Mouse (Mus musculus) fibroblast of lung, adult 2 months (primary cell): ENCODE results near the gene Prim1.
A peak's percentile ranks its signal among the peaks of the same experiment; 100 is the strongest.

Experiments used
- DNase-seq: peaks from one replicate; pipeline ENCODE4 v3.0.0-alpha.2; 2011; ENCODE audit warnings: low read depth

The Prim1 gene

GRCm38 (mm10) chr10:128015068-128015934, at the start of gene Prim1:
Gene Prim1 (plus strand): TSS chr10:128015168.
- no peak for DNase-seq

DNA sequence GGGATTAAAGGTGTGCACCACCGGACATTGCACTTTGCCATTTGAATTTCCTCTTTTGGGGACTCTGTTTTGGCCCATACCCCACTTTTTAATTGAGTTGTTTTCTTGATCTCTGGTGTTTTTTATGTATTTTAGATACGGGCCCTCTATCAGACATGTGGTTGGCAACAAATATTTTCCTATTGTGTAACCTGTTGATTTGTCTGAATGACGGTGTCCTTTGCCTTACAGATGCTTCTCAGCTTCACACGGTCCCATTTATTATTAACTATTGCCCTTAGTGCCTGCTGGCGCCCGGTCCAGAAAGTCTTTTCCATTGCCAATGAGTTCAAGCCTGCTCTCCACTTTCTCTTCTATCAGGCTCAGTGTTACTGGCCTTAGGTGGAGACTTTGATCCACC, 48.5 kb upstream of the Prim1 start:
- no peak for DNase-seq

GRCm38 (mm10) chr10:127969820-127970219, 45.1 kb upstream of the Prim1 start:
- DNase-seq, result no peak

GRCm38 (mm10) chr10:127970359-127970831, 44.6 kb upstream of the Prim1 start:
- DNase-seq, result peak; percentile 21

GRCm38 (mm10) chr10:127971135-127971534, 43.8 kb upstream of the Prim1 start:
- DNase-seq, result no peak

GRCm38 (mm10) chr10:127974062-127974461, 40.9 kb upstream of the Prim1 start:
- no peak for DNase-seq

GRCm38 (mm10) chr10:127975503-127975902, 39.5 kb upstream of the Prim1 start:
- no peak for DNase-seq

DNA sequence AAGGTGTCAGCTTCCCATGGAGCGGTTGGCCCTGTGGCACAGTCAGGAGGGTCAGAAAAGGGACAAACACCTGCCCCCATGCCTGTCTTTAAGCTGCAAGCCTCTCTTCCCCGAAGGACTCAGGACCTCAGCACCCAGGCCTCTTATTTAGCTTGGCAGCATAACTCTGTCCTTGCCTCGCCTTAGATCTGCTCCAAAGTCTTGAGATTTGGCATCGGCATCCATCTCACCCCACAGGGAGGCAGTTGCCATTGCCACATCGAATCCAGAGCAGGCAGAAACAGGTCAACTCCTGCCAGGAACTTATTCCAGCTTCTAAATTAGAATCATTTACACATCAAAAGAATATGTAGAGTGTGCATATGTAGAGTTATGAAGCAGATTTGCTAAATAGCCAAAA, 30.3 kb upstream of the Prim1 start:
- no peak for DNase-seq

GRCm38 (mm10) chr10:127985601-127986000, 29.4 kb upstream of the Prim1 start:
- no peak for DNase-seq

DNA sequence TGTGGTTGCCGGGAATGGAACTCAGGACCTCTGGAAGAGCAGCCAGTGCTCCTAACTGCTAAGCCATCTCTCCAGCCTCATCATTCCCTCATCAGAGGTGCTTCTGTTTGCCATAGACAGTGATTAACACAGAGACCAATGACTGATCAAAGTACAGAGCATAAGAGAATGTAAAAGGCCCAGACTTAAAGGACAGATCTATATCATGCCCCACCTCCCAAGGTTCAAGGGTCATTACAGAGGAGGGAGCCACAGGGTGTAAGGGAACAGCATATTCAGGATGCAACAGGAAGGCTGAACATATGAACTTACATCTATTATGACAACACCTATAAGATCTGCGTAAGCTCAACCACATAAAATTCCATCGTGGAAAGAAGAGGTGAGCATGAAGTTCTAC, 18.3 kb upstream of the Prim1 start:
- no peak for DNase-seq

- no peak for DNase-seq
Measured at GRCm38 (mm10) chr10:127998260-127998659, 16.7 kb upstream of the Prim1 start.

DNA sequence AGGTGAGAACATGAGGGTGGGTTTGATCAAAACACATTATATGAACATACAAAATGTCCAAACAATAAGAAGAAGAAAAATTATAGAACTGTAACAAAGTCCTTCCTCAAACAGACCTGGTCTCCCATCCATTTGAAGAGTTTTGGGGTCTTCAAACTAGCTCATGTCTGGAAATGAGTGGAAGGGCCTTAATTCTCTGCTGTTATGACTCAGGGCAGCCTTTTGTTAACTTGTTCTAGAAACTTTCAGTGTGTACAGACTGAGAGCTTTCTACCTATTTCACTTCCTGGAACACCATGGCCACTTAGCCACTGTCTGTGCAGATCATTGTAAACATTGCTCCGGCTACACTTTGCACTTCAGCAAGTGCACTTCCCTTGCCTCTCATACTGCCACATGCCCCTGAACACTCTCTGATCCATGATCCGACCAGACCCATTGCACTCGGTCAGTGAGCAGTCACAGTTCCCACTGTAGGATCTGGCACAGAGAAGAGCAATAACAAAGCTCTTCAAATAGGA, 11.6 kb upstream of the Prim1 start:
- no peak for DNase-seq

DNA sequence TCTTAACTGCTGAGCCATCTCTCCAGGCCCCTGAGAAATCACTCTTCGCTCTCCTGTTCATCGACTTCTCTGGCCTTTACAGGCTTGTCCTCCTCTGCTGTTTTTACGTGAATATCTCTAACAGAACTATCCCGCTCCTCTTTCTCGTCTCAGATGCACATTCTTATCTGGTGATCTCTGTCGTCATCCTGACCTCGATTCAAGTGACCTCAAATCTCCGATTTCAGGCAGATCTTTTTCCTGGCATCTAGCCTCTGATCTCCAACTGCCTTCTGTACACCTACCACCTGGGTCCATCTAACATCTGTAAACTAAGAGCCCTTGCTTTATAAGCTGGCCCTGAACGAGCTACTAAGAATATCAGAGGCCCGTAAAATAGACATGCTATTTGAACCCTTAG, 10.1 kb upstream of the Prim1 start:
- DNase-seq, result no peak

- no peak for DNase-seq
Measured at GRCm38 (mm10) chr10:128005479-128005878, 9.5 kb upstream of the Prim1 start.

DNA sequence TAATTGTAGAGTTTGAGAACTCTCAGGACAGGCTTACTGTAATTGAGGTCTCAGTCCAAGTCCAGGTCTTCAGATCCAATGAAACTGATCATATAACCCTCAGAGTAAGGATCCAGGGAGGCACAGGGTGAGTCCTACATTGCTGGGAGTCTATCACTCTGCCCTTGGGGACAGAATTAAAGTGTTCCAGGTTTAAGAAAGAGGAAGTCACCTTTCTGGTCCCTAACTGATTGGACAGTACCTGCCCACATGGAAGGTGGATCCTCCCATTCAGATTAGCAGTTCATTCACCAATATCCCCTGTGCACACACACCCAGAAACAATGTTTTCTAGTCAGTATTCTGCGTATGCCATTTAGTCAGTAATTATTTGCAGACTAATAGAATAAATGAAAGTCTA, 7.5 kb upstream of the Prim1 start, which contains the start of gene Hsd17b6:
Gene Hsd17b6, minus strand, starts transcription at position 166 of the 400 bp plus-strand sequence.
- no peak for DNase-seq

DNA sequence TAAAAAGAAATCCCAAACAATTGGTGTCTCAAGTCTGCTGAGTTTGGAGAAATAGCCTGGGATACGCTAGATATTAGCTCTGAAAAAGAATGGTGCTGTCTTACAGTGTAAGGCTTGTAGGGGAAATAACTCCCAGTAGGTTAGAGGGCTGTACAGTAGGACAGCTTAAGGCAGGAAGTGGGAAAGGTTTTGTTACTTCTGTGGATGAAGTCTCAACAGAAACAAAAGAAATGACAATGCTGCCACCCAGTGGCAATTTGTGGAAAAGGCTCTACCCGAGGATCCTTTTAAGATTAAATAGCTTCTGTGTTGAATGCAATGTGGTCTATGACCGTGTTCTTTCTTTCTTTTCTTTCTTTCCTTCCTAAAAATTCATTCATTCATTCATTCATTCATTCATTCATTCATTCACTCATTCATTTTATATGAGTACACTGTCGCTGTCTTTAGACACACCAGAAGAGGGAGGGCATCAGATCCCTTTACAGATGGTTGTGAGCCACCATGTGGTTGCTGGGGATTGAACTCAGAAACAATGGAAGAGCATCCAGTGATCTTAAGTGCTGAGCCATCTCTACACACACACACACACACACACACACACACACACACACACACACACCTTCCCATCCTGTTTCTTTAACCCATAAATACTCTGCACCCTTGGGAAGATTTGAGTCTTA, 6.6 kb upstream of the Prim1 start:
- DNase-seq, result peak; percentile 63

GRCm38 (mm10) chr10:128009735-128010134, 5.2 kb upstream of the Prim1 start:
- DNase-seq, result no peak

- DNase-seq, result no peak
Measured at GRCm38 (mm10) chr10:128022196-128022595, 7.2 kb downstream of the Prim1 start.

DNA sequence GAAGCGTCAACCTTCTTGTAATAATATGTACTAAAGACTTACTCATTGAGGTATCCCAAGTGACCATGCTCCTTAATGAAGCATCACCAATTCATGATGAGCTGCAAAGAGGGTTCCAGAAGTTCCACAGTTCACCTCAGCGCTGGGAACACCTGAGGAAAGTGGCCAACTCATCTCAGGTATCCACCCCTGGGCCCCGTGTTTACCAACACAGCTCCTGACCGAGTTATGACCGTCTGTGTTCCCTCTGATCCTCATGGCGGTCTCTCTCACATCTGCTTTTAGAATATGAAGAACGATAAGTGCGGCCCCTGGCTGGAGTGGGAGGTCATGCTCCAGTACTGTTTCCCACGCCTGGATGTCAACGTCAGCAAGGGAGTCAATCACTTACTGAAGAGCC, 8.5 kb downstream of the Prim1 start:
- DNase-seq, result no peak

DNA sequence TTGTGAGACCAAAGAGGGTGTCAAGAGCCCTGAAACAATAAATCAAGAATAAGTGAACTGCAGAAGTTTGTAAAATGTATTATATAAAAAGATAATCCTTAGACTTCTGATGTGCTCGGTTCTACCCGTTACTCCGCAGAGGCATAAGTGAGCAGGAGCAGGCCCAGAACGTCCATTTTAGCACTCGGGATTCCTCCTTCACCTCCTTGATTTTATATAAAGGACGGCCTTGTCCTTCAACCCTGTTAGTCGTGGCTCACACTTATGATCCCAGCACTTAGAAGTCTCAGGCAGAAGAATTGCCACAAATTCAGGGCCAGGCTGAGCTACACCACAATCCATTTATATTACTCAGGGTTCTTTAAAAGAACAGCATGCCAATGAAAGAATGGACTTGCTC, 15.0 kb downstream of the Prim1 start:
- DNase-seq, result no peak

DNA sequence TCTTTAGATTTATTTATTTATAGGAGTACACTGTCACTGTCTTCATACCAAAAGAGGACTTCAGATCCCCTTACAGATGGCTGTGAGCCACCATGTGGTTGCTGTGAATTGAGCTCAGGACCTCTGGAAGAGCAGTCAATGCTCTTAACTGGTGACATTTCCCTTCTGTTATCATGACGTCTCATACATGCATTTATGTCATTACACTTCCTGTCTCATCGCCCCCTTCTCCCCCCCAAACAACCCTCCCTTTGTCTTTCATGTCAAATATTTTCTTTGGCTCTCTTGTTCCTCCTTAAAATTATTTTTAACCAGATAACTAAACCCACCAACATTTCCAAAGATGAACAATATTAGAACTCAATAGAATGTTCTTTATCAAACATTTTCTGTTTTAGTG, 15.9 kb downstream of the Prim1 start:
- no peak for DNase-seq

- peak; percentile 62 for DNase-seq
Measured at GRCm38 (mm10) chr10:128036746-128037425, 21.9 kb downstream of the Prim1 start.
